Mouse (Mus musculus) Patski (cell line): ENCODE measurements around the gene D230025D16Rik. TPM values are rescaled to one million over a fixed set of nuclear protein-coding genes. Genes with fewer than 3 reads are reported as not detected.

Source experiments
- ATAC-seq: fragments of 100-300 bp; one replicate; pipeline ENCODE4 v1.8.0; 2021
- CTCF ChIA-PET: fragments of 350-600 bp; sonication (Branson Sonifier 250); formaldehyde crosslinking; loops from one replicate; lab custom pipeline; 2022; ENCODE audit warnings: inconsistent platforms; lab: Charles Lee
- POLR2A ChIA-PET: fragments of 350-600 bp; sonication (Branson Sonifier 250); formaldehyde crosslinking; loops from one replicate; lab custom pipeline; 2022; ENCODE audit warnings: antibody characterized with exemption, inconsistent platforms; lab: Charles Lee
- DNase-seq: peaks from one replicate; pipeline ENCODE4 v3.0.0-alpha.2; 2011; ENCODE audit warnings: low read depth, low spot score
- H3K27me3 ChIP-seq: fragments of 371-371 bp; one replicate; pipeline ENCODE4 v1.5.1; 2021
- CTCF ChIP-seq: fragments of 100-300 bp; IDR thresholded peaks from one replicate; pipeline ENCODE4 v1.5.1; 2021
- in situ Hi-C: fragments of 300-500 bp; cut with MboI; formaldehyde crosslinking; loops from 3 replicates; pipeline ENCODE4 v1.11.1; 2018; ENCODE audit warnings: low pct_unique_long_range_greater_than_20kb, mixed read lengths
- polyA plus RNA-seq: library from polyadenylated mRNA; unstranded; gene quantifications from one replicate; pipeline ENCODE4 v1.2.3, GENCODE M21; 2021

Gene D230025D16Rik
- polyA plus RNA-seq, 1 experiment from 2014 or later: 23.1 TPM

DNA sequence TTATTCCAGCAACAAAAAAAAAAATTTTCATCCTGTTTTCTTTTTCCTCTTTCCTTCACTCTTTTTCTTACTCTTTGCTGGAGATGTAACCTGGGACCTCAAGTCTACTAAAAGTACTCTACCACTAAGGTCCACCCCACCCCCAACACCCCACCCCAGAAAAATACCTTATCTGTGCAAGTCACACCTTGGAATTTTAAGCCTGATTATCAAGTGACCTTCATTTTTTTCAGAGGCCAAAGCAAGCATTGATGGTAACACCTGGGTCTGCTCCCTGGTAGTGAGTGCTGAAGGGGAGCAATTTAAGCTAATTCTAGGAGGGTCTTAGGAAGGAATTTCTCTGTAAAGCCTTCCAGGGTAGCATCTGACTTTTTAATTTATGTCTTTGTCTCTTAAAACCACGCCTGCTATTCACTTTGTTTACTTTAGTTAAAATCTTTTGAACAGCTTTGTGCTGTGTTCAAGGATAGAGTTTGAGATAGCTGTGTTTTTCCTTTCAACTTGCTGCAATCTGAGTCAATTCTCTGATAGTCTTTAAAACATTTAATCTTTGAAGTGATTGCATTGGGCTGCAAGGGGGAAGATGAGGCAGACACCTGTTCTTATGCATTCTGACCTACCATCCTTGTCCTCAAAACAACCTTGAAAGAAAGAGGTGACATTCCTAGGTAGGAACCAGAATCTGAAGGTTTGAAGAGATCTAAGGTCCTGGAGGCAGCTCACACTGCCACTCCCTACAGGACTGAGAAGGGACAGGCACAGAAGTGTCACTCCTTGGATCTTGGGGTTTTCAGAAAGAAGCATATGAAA, 8.4 kb downstream of the D230025D16Rik start:
- DNase-seq (no peak), ATAC-seq (no peak)
- TF ChIP-seq CTCF: no peak
- H3K27me3 ChIP-seq: no peaks in the 10 kb centered on the region
- POLR2A ChIA-PET: no interaction called here
- in situ Hi-C loops: no loop called here
- CTCF ChIA-PET: interaction anchor here (1.1 to 2.0 kb wide), 4 partner anchors 15 to 22 kb away, joined by 4 to 6 read pairs (median 4); partner anchors contain the start of gene B3gnt9

DNA sequence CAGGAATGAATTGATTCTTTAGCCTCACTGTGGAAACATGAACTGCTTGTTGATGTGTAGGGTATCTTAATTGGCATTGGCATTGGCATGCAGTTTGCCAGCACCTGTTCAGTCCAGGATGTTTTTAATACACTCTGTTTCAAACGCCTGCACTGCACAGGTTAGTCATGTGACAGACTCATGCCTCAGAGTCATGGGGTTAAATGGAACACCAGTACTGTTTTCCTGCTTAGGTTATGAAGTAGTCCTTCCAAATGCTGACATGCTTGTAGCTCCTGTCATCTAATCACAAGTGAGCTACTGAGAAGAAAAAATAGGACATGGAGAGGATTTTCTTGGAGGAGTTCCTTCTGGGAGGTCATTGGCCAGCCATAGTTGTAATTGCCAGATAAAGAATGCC, 10.3 kb downstream of the D230025D16Rik start:
- in situ Hi-C loops: no loop called here
- H3K27me3 ChIP-seq: no peaks in the 10 kb centered on the region
- TF ChIP-seq CTCF: no peak
- CTCF ChIA-PET: interaction anchor here (1.0 kb wide), 1 partner anchor 12 kb away, joined by 3 read pairs; no protein-coding TSS in a partner anchor
- POLR2A ChIA-PET: no interaction called here
- ATAC-seq (no peak), DNase-seq (no peak)

DNA sequence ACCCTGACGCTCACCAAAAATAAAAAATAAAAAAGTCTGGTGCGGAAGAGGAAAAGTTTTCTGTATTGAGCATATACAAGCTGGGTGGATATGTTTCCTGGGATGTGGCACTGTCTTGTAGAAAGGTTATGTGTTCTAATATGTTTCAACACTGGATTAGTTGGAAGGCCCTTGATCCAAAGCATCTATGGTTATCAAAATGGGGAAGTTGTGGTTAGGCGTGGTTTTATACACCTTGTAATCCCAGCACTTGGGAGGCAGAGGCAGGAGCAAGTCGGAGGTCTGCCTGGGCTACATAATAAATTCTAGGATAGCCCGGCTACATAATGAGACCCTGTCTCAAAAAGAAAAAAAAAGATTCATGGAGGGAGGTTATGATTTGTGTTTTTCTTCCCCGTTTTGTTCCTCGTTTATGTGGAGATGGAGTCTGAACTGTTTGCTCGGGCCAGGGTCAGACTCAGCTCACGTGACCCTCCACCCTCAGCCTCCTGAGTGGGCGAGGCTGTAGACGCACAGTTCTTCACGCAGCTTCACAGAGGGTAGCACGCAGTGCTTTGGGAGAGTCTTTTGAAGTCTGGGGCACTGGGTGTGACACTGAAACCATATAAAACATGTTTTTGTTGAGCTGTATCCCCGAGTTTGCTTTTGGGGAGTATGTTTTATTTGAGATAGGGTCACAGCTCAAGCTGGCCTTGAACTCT, 12.6 kb downstream of the D230025D16Rik start:
- H3K27me3 ChIP-seq: no peaks in the 10 kb centered on the region
- in situ Hi-C loops: no loop called here
- no peak for TF ChIP-seq CTCF
- no peak for ATAC-seq
- CTCF ChIA-PET: interaction anchor here (1.0 to 1.3 kb wide), 3 partner anchors 8 to 53 kb away, joined by 3 read pairs; partner anchors contain the start of gene D230025D16Rik
- POLR2A ChIA-PET: interaction anchor here (0.6 kb wide), 1 partner anchor 125 kb away, joined by 6 read pairs; no protein-coding TSS in a partner anchor
- DNase-seq: no peak

DNA sequence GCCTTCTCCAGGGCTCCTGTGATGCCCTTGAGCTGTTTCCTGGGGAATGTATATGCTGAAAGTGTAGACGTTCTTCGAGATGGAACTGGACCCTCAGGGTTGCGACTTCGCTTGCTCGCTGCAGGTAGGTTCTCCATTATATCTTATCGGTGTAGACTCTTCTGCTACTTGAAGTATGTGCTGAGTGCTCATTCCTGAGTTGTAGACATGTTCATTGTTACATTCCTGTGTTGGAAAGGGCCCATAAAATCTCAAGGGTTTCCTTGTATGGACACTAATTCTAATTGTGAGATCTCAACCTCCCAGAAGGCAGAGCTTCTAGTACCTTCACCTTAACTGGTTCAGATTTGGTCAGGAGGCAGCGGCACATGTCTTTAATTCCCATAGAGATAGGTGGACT, 16.1 kb downstream of the D230025D16Rik start:
- CTCF ChIA-PET: interaction anchor here (1.2 to 2.3 kb wide), 3 partner anchors 10 to 39 kb away, joined by 3 to 6 read pairs (median 4); no protein-coding TSS in a partner anchor
- in situ Hi-C loops: no loop called here

DNA sequence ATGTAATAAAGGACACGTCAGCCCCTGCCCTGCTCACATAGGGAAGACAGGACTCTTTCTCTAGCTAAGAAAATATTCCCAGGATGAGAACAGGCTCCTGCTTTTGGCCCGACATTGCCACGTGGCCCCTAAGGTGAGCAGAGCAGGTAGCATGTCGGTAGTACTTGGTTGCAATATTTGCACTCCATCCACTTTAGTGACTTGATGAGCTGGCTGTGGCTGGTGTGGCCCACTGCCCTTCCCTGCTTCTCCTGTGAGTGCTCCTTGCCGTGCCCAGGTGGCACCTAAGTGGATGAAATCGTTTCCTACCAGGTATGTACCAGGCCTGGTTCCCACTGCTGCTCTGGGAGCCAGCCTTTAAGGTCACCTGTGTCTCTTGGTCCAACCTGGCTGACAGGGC, 27.0 kb downstream of the D230025D16Rik start:
- TF ChIP-seq CTCF: no peak
- POLR2A ChIA-PET: no interaction called here

More for the DNA sequence above, 16.1 kb downstream of the D230025D16Rik start:
- POLR2A ChIA-PET: no interaction called here
- no peaks in the 10 kb centered on the region for H3K27me3 ChIP-seq
- no peak for TF ChIP-seq CTCF
- no peak for ATAC-seq
- DNase-seq: no peak

DNA sequence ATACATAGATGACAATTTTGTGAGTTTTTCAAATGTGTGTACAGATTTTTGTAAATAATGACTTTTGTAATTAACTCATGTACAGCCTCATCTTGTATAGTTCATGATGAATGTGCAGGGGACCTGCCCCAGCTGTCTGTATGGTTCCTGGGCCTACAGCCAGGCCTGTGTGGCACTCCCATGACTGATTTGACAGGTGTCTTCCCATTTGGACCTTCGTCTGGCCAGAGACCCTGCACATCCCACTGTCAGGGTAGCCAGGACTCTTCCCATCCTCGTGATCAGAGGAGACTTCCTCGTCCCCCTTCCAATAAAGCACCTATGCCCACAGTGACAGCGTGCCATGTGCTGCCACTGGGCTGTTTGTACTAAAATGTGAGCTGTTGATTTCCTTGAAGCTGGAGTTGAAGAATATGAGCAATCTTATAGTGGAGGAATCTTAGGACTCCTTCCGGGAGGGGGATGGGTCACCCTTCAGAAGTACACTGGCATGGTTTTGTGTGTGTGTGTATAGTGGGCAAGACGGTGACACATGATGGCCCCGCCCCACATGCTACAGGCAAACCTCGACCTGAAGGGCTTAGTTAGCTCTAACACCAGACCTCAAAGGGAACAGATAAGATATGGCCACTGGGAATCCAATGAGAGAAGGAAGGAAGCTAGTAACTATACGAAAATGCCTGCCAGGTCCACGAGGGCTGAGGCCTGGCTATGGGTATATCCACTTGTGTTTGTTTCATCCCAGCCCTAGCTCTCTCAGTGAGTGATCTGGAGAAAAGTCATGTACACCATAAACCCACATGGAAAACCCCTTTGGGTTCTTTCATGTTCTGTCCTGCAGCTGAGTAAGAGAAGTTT, 28.0 kb downstream of the D230025D16Rik start:
- ATAC-seq (no peak), DNase-seq (no peak)
- ChIA-PET POLR2A (no interaction called here), CTCF (interaction anchor here (0.8 to 1.9 kb wide), 4 partner anchors 12 to 118 kb away, joined by 3 to 5 read pairs (median 4); no protein-coding TSS in a partner anchor)
- TF ChIP-seq CTCF: no peak
- no peaks in the 10 kb centered on the region for H3K27me3 ChIP-seq
- in situ Hi-C loops: no loop called here

More for the DNA sequence above, 27.0 kb downstream of the D230025D16Rik start:
- ATAC-seq (no peak), DNase-seq (no peak)
- in situ Hi-C loops: no loop called here
- H3K27me3 ChIP-seq: no peaks in the 10 kb centered on the region
- CTCF ChIA-PET: interaction anchor here (1.9 kb wide), 1 partner anchor 20 kb away, joined by 5 read pairs; no protein-coding TSS in a partner anchor

DNA sequence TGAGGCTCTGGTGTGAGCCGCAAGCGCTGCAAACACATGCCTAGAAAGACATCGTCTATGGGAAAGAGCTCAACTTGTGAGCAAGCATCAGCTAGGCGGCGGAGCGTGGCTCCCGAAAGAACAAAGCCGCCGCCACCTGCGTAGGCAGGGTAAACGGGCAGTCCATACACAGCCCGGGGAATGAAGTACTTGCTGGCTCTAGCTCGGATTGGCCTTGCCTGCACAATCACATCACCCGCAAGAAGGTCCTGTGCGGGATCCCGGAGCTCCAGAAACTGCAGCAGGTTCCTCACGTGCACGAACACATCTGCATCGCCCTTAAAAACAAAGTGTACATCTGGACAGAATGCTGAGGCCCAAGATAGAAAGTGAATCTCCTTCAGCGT, 28.8 kb downstream of the D230025D16Rik start:
- no peak for ATAC-seq
- CTCF ChIA-PET: interaction anchor here (0.8 to 1.9 kb wide), 4 partner anchors 12 to 117 kb away, joined by 3 to 5 read pairs (median 4); no protein-coding TSS in a partner anchor
- TF ChIP-seq CTCF: no peak
- in situ Hi-C loops: no loop called here
- DNase-seq: no peak
- POLR2A ChIA-PET: no interaction called here
- H3K27me3 ChIP-seq: no peaks in the 10 kb centered on the region

DNA sequence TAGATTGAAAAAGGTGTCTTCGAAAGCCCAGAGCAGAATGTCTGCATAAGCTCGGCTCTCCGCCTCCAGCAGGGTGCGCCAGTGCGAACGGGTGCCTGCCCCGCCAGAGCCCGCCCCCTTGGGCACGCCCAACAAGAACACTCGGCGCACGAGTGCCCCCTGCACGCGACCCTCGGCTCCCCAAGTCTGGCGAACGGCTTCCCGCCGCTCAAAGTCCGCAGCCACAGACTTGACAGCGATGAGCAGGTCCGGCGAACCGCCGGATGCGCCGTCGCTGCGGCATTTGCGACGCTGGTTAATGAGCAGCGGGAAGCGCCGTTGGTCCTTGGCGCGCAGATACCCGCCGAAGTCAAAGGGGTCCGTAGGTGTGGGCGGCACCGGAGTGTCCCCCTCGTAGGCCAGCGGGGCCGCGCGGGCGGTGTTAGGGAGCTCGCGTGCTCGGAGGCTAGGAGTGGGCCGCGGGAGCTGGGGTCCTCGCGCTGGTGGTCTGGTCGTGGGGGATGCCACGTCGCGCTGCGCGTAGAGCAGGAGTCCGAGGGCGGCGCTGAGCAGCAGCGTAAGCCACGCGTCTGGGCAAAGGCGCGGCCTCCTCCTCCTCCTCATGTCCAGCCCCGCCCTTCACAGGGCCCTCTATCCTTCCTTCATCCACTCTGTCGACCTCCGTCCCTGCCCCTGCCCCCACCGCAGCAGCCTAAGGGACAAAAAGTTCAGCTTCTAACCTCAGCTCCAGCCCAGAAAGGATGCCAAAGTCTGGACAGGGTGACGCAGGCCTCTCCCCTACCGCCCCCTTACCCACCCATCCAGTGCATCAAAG, 29.4 kb downstream of the D230025D16Rik start:
- in situ Hi-C loops: no loop called here
- H3K27me3 ChIP-seq: no peaks in the 10 kb centered on the region
- ChIA-PET POLR2A (interaction anchor here (0.8 kb wide), 1 partner anchor 10 kb away, joined by 3 read pairs; the partner anchor contains the start of genes Fbxl8 and Tradd), CTCF (interaction anchor here (0.8 to 1.4 kb wide), 4 partner anchors 11 to 116 kb away, joined by 3 to 5 read pairs (median 4); no protein-coding TSS in a partner anchor)
- ATAC-seq (peak; percentile 67), DNase-seq (no peak)
- no peak for TF ChIP-seq CTCF

DNA sequence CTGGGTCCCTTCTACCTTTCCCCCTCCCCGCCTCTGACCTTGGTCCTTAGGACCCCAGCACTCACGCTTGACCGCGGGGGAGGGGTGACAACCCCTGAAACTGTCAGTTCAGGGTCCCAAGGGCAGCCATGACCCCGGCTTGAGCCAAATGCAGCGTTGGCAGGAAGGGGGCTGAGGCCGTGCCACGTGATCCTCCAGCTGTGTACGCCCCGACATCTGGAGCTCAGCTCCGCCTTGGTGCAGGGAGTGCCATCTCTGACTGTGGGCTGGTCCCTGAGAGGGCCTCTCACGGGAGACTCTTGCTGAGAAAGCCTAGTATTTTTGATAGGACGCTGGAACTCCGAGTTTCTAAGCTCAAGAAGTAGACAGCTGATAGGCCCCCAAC, 30.0 kb downstream of the D230025D16Rik start, which contains the start of gene B3gnt9:
Gene B3gnt9 (minus strand): TSS at position 188 of the 385 bp plus-strand sequence.
- DNase-seq: no peak
- POLR2A ChIA-PET: interaction anchor here (0.8 kb wide), 1 partner anchor 10 kb away, joined by 3 read pairs; the partner anchor contains the start of genes Fbxl8 and Tradd
- H3K27me3 ChIP-seq: no peaks in the 10 kb centered on the region
- TF ChIP-seq CTCF: no peak
- in situ Hi-C loops: no loop called here
- ATAC-seq: no peak
- CTCF ChIA-PET: interaction anchor here (0.7 to 1.3 kb wide), 3 partner anchors 10 to 117 kb away, joined by 3 to 4 read pairs (median 3); partner anchors contain the start of genes Fbxl8 and Tradd
